In the genomic region with DNA sequence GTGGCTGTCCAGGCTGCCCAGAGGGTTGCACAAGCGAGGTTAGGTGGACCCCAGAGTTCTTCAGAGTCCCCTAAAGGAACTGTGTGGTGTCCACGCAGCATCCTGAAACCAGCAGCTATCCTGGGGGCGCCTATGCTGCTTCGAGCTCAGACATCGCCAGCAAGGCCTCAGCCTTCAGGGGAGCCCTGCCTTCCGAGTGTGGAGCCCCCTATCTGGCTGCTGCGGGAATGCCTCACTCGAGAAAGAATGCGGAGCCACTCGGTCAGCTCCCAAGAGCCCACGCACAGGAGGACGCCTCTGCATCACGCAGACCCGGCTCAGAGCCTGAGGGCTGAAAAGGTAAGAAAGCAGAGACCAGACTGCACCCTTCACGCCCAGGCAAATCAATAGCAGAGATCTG, we compare ENCODE assay signal across 19 mouse cellular contexts. TPM values are rescaled to one million over a fixed set of nuclear protein-coding genes. Genes with fewer than 3 reads are reported as not detected.
DNase-seq lines count a peak whose midpoint lies in the region; ATAC-seq and TF ChIP-seq lines count a peak whose summit lies in the region.
"Had no signal": no experiment of that assay in that cellular context is flagged by ENCODE, and none has a peak within 500 bp of the region (broad histone marks: within the 10 kb centered on the region; RNA-seq: fewer than 3 reads in every experiment).

No protein-coding gene starts in this region.

- H3K36me3 ChIP-seq in hindbrain, embryonic 14.5 days (replicated peaks; ENCODE audit: control insufficient read depth, insufficient read depth), result no peaks in the 10 kb centered on the region
- no peaks in the 10 kb centered on the region for H3K36me3 ChIP-seq in neural tube, embryonic 14.5 days (ENCODE audit: control insufficient read depth, insufficient read depth, low read length)
- H3K36me3 ChIP-seq: heart, embryonic 12.5 days; liver, embryonic 12.5 days had no signal

- H3K4me1 ChIP-seq in hindbrain, embryonic 14.5 days (replicated peaks; ENCODE audit: control insufficient read depth, insufficient read depth, low read length), result peaks cover 36% of the 10 kb centered on the region
- peaks cover 23% of the 10 kb centered on the region for H3K4me1 ChIP-seq in neural tube, embryonic 14.5 days (ENCODE audit: control insufficient read depth, insufficient read depth, low read length)
- H3K4me1 ChIP-seq: heart, embryonic 12.5 days; liver, embryonic 12.5 days had no signal

- intact Hi-C loops in left cerebral cortex, postnatal 4 days (cut with DNase I), result no loop called here
- intact Hi-C loops in left cerebral cortex, postnatal 36 days (cut with DNase I), result no loop called here

- H3K9me3 ChIP-seq in hindbrain, embryonic 14.5 days (ENCODE audit: control insufficient read depth, low read length), result no peaks in the 10 kb centered on the region
- no peaks in the 10 kb centered on the region for H3K9me3 ChIP-seq in neural tube, embryonic 14.5 days (ENCODE audit: control insufficient read depth, low read length)
- H3K9me3 ChIP-seq: heart, embryonic 12.5 days; liver, embryonic 12.5 days had no signal

- H3K4me2 ChIP-seq in hindbrain, embryonic 14.5 days (replicated peaks), result no peak overlapping the region
- no peak overlapping the region for H3K4me2 ChIP-seq in neural tube, embryonic 14.5 days (ENCODE audit: low read depth, low read length)
- H3K4me2 ChIP-seq: heart, embryonic 12.5 days; liver, embryonic 12.5 days had no signal

- no peak for ATAC-seq in hindbrain, embryonic 14.5 days (ENCODE audit: low FRiP score)
- ATAC-seq in neural tube, embryonic 14.5 days (ENCODE audit: low read depth), result no peak
- ATAC-seq: liver, embryonic 12.5 days; Patski had no signal

- peak; percentile 51 for TF ChIP-seq CTCF in brain, embryonic 14.5 days (IDR thresholded peaks at IDR 0.05; ENCODE audit: borderline replicate concordance, extremely low read depth, insufficient read depth, insufficient read length)

- TF ChIP-seq POLR2A in brain, embryonic 14.5 days (IDR thresholded peaks at IDR 0.05; ENCODE audit: borderline replicate concordance, extremely low read depth, insufficient read depth, insufficient read length, poor library complexity, severe bottlenecking), result no peak

- H3K9ac ChIP-seq in hindbrain, embryonic 14.5 days, result no peak overlapping the region
- H3K9ac ChIP-seq in neural tube, embryonic 14.5 days (replicated peaks; ENCODE audit: low read depth, low read length), result no peak overlapping the region
- H3K9ac ChIP-seq: heart, embryonic 12.5 days; liver, embryonic 12.5 days had no signal

- H3K4me3 ChIP-seq in hindbrain, embryonic 14.5 days (replicated peaks; ENCODE audit: low read length), result no peak overlapping the region
- H3K4me3 ChIP-seq in neural tube, embryonic 14.5 days (ENCODE audit: low read depth, low read length), result no peak overlapping the region
- H3K4me3 ChIP-seq: heart, embryonic 12.5 days; liver, embryonic 12.5 days had no signal

- DNase-seq in left cerebral cortex, postnatal 4 days, result peak; percentile 44
- DNase-seq in left cerebral cortex, postnatal 36 days (ENCODE audit: low spot score in 2 of 2), result no peak
- DNase-seq in brain, embryonic 14.5 days (ENCODE audit: low read depth), result peak; percentile 58
- no peak for DNase-seq in hindbrain, embryonic 14.5 days (ENCODE audit: low spot score)
- no peak for DNase-seq in right cerebral cortex, postnatal 36 days (ENCODE audit: low spot score in 2 of 2)
- DNase-seq in right cerebral cortex, postnatal 14 days, result no peak
- DNase-seq in cerebellum, adult 9-10 months, result no peak
- DNase-seq: adrenal gland, adult 2 months; gastrocnemius, postnatal 36 days; lung, postnatal 14 days; thymus, postnatal 14 days had no signal

- WGBS in hindbrain, embryonic 14.5 days, result 59% methylated on average over 15 of the region's 15 CpGs
- 61% methylated on average over 15 of the region's 15 CpGs for WGBS in neural tube, embryonic 14.5 days

- no peaks in the 10 kb centered on the region for H3K27me3 ChIP-seq in hindbrain, embryonic 14.5 days (ENCODE audit: control insufficient read depth, insufficient read depth, low read length)
- no peaks in the 10 kb centered on the region for H3K27me3 ChIP-seq in neural tube, embryonic 14.5 days (ENCODE audit: control insufficient read depth, insufficient read depth, low read length)
- H3K27me3 ChIP-seq: heart, embryonic 12.5 days; liver, embryonic 12.5 days; Patski had no signal

- H3K27ac ChIP-seq in hindbrain, embryonic 14.5 days, result peak overlapping the region; percentile 97
- peak overlapping the region; percentile 86 for H3K27ac ChIP-seq in neural tube, embryonic 14.5 days (ENCODE audit: low read depth, low read length)
- H3K27ac ChIP-seq: liver, embryonic 12.5 days had no signal

RNA-seq across cellular contexts. Expression of a gene that starts 38.2 kb away (rescaled TPM):
- under 1 TPM in 1 of 2 experiments, not detected in 1; 0.85 TPM for total RNA-seq in left cerebral cortex, postnatal 4 days (2021)
- total RNA-seq in left cerebral cortex, postnatal 36 days (2021), result 1 to 10 TPM in 1 of 2 experiments, under 1 TPM in 1; 0.91 to 1.7 TPM
- 0.37 and 0.42 TPM in 2 replicates for polyA plus RNA-seq in brain, embryonic 14.5 days (2012; rRNA removed)
- 0.36 TPM in 1 of 2 replicates, not detected in the other for polyA plus RNA-seq in hindbrain, embryonic 14.5 days (2014; fragmentation: Nextera tagmentation; extraction: Ambion mirVana)
- polyA plus RNA-seq in neural tube, embryonic 14.5 days (2014; fragmentation: Nextera tagmentation; extraction: Ambion mirVana), result 0.25 and 0.50 TPM in 2 replicates
- total RNA-seq: adrenal gland, adult 2 months; hematopoietic stem cell, adult 5-6 weeks had no signal
- polyA plus RNA-seq: adrenal gland, adult 2 months; embryonic facial prominence, embryonic 11.5 days; kidney, embryonic 16.5 days; liver, embryonic 12.5 days; stomach, embryonic 14.5 days had no signal

RNA-seq across cellular contexts. Expression of a gene that starts 50.8 kb away (rescaled TPM):
- total RNA-seq in left cerebral cortex, postnatal 4 days (2021), result 1 to 10 TPM in 1 of 2 experiments, under 1 TPM in 1; 0.56 to 1.3 TPM
- total RNA-seq in left cerebral cortex, postnatal 36 days (2021), result under 1 TPM; 0.41 to 0.59 TPM
- 1.4 TPM in 2 replicates for polyA plus RNA-seq in brain, embryonic 14.5 days (2012; rRNA removed)
- polyA plus RNA-seq in hindbrain, embryonic 14.5 days (2014; fragmentation: Nextera tagmentation; extraction: Ambion mirVana), result 1.1 and 1.2 TPM in 2 replicates
- polyA plus RNA-seq in neural tube, embryonic 14.5 days (2014; fragmentation: Nextera tagmentation; extraction: Ambion mirVana), result 0.62 and 1.8 TPM in 2 replicates
- total RNA-seq: gastrocnemius, postnatal 36 days; hematopoietic stem cell, adult 5-6 weeks had no signal
- polyA plus RNA-seq: adrenal gland, adult 2 months had no signal

Comparison
In these comparisons a context has a peak if more than half of its experiments do, and no peak if none do; other contexts are left out.
1. DNase-seq: peak in left cerebral cortex, postnatal 4 days (single experiment) and brain, embryonic 14.5 days (single experiment); none in left cerebral cortex, postnatal 36 days (0 of 2), hindbrain, embryonic 14.5 days (single experiment), right cerebral cortex, postnatal 36 days (0 of 2), right cerebral cortex, postnatal 14 days (single experiment) and cerebellum, adult 9-10 months (single experiment).